Mouse (Mus musculus) stomach, embryonic 15.5 days (tissue): ENCODE data around the gene Chpf. TPM values are rescaled to one million over a fixed set of nuclear protein-coding genes. Genes with fewer than 3 reads are reported as not detected.

Experiments used
- ATAC-seq: fragments of 200-750 bp; cut with Nextera tagmentation; 2 replicates; pipeline ENCODE4 v1.8.0; 2017; ENCODE audit warnings: low read depth, moderate number of reproducible peaks, moderate TSS enrichment; ENCODE audit not compliant: insufficient read depth, low FRiP score
- H3K27ac ChIP-seq: fragments of 300-500 bp; sonication (generic); 2 replicates; pipeline ENCODE4 v1.5.1; 2015; ENCODE audit warnings: mild to moderate bottlenecking, inconsistent platforms
- H3K27me3 ChIP-seq: fragments of 300-500 bp; sonication (generic); replicated peaks from 2 replicates; pipeline ENCODE4 v1.6.1; 2015; ENCODE audit warnings: inconsistent platforms
- H3K36me3 ChIP-seq: fragments of 300-500 bp; sonication (generic); 2 replicates; pipeline ENCODE4 v1.6.1; 2015; ENCODE audit warnings: inconsistent platforms
- H3K4me1 ChIP-seq: fragments of 300-500 bp; sonication (generic); 2 replicates; pipeline ENCODE4 v1.6.1; 2015; ENCODE audit warnings: inconsistent platforms
- H3K4me2 ChIP-seq: fragments of 300-500 bp; sonication (generic); 2 replicates; pipeline ENCODE4 v1.6.1; 2015; ENCODE audit warnings: mild to moderate bottlenecking, inconsistent platforms
- H3K4me3 ChIP-seq: fragments of 300-500 bp; sonication (generic); replicated peaks from 2 replicates; pipeline ENCODE4 v1.5.1; 2015; ENCODE audit warnings: inconsistent platforms
- H3K9ac ChIP-seq: fragments of 300-500 bp; sonication (generic); 2 replicates; pipeline ENCODE4 v1.6.1; 2015; ENCODE audit warnings: inconsistent platforms
- H3K9me3 ChIP-seq: fragments of 300-500 bp; sonication (generic); 2 replicates; pipeline ENCODE4 v1.6.1; 2016; ENCODE audit warnings: inconsistent platforms
- whole genome bisulfite sequencing: fragments of 180-500 bp; shearing (Covaris S2); methylation state at CpG from one replicate; pipeline ENCODE4 v1.1.7; 2015; 5-methylcytosine and 5-hydroxymethylcytosine counted together
- polyA plus RNA-seq: library from polyadenylated mRNA; unstranded; fragments of >200 nt; fragmentation: Nextera tagmentation; extraction: Ambion mirVana; gene quantifications from 2 replicates; pipeline ENCODE4 v1.2.1, GENCODE M21; 2015

The Chpf gene
- polyA plus RNA-seq, 1 experiment from 2014 or later, result 41.9 TPM

DNA sequence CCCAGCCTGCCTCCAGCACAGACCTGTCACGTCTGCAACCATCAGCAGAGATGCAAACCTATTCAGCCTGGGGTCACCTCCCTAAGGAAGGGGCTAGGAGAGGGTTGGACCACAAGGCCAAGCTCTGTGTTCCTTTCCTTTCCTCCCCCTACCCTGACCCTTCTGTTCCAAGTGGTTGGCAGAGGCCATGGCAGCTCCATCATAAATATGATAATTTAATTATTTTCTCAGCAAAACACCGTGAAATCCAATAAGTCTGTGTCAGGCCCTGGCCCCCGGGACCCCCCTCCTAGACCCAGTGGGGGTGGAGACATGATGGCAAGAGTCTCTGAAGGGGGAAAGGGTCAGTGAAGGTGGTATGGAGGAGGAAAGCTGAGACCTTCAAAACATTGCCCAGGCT lies 34.9 kb downstream of the Chpf start:
- H3K9ac ChIP-seq, result no peak overlapping the region
- peaks cover 40% of the 10 kb centered on the region for H3K4me1 ChIP-seq
- H3K9me3 ChIP-seq, result no peaks in the 10 kb centered on the region
- H3K27ac ChIP-seq, result no peak overlapping the region
- WGBS, result 53% methylated on average over 3 of the region's 3 CpGs
- H3K27me3 ChIP-seq, result peaks cover 30% of the 10 kb centered on the region
- H3K4me3 ChIP-seq, result no peak overlapping the region
- no peak for ATAC-seq
- H3K36me3 ChIP-seq, result peaks cover 6% of the 10 kb centered on the region
- no peak overlapping the region for H3K4me2 ChIP-seq

DNA sequence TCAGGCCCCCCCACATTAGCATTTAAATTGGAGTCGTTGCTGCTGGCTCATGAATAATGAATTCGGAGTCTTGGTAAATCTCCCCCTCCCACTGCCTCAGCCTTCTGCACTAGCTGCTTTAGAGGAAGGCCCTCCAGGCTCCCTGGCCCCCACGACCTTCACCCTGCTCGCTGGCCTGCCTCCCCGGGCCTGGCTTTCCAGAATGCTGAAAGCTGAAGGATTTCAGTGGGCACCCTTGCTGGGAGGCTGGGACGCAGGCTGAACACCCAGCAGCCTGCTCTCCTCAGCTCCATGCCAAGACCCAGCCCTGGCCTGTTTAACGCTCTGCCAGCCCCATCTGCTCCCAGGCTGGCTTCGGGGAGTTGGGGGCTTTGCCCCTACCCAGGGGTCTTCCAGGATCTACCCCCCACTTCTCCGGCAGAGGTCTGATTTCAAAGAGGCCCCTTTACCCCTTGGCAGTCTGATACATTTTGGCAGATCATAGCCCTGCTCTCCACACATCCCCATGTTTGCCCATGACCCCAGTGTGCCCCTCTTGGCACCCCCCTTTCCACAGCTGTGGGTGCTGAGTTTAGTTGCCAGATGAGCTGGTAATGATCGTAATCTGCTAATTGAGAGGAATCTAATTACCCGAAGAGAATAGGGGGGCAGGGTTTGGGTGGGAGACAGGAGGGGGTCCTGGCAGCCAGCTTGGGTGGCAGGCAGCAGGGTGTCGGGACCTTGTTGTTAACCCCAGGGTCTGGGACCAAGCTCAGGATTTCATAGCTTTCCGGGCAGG lies 35.7 kb downstream of the Chpf start:
- Histone ChIP-seq H3K9ac (no peak overlapping the region), H3K4me3 (no peak overlapping the region), H3K4me2 (no peak overlapping the region), H3K36me3 (peaks cover 6% of the 10 kb centered on the region), H3K27ac (no peak overlapping the region), H3K27me3 (peaks cover 23% of the 10 kb centered on the region), H3K4me1 (peaks cover 37% of the 10 kb centered on the region), H3K9me3 (no peaks in the 10 kb centered on the region)
- no peak for ATAC-seq
- 45% methylated on average over 13 of the region's 13 CpGs for WGBS

DNA sequence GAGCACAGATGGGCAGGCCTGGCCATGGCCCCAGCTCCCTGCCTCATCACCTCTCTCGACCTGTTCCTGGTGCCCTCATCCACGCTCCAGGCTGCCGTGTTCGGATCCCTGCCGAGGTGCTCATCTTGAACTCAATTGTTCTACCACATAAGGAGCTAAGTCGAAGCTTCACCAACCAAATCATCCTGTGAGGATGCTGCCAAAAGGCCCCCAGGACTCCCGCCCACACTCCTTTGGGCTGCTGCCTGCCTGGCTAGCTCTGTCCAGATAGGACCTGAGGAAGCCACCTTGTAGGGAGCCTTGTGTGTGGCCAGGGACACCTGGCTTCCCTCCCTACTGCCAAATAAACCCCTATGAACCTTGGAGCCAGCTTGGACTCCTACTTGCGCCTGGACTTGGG lies 36.3 kb downstream of the Chpf start:
- H3K4me3 ChIP-seq, result no peak overlapping the region
- ATAC-seq, result no peak
- H3K36me3 ChIP-seq, result peaks cover 10% of the 10 kb centered on the region
- no peaks in the 10 kb centered on the region for H3K9me3 ChIP-seq
- no peak overlapping the region for H3K27ac ChIP-seq
- H3K4me1 ChIP-seq, result peaks cover 32% of the 10 kb centered on the region
- peaks cover 18% of the 10 kb centered on the region for H3K27me3 ChIP-seq
- WGBS, result 60% methylated on average over 8 of the region's 8 CpGs
- no peak overlapping the region for H3K9ac ChIP-seq
- no peak overlapping the region for H3K4me2 ChIP-seq

DNA sequence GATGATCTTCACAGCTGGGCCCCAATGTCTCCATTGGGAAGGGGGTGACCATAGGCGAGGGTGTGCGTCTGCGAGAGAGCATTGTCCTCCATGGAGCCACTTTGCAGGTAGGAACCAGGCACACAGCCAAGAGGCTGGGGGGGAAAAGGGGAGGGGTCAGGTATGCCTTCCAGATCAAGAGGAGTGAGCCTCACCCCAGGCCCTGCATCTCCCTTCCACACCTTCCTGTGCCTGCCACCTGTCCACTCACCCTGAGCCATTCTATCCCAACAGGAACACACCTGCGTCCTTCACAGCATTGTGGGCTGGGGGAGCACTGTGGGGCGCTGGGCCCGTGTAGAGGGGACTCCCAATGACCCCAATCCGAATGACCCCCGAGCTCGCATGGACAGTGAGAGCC lies 36.9 kb downstream of the Chpf start:
- no peak for ATAC-seq
- H3K9ac ChIP-seq, result no peak overlapping the region
- WGBS, result 85% methylated on average over 9 of the region's 9 CpGs

DNA sequence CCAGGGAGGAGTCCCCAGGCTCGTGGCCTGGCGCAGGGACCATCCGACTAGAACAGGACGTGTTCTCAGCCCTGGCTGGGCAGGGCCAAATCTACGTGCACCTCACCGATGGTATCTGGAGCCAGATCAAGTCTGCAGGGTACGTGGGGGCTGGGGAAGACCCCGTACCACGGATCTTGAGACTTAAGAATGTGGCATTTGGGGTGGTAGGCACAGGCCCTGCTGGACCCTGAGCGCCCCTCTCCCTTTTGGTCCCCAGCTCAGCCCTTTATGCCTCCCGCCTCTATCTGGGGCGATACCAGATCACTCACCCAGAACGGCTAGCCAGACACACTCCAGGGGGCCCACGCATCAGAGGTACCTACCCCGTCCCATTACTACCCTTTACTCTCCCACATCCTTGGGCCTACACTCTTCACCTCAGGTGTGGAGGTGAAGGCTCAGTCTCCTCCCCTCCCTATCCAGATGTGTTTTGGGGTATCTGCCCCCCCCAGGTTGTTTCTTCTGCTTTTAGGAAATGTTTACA lies 37.6 kb downstream of the Chpf start:
- H3K4me1 ChIP-seq, result peaks cover 27% of the 10 kb centered on the region
- H3K4me2 ChIP-seq, result no peak overlapping the region
- no peak overlapping the region for H3K27ac ChIP-seq
- H3K9ac ChIP-seq, result no peak overlapping the region
- 89% methylated on average over 15 of the region's 15 CpGs for WGBS
- 0 out of 2 replicates have a peak, but pooled peaks cover 7% of the 10 kb centered on the region for H3K27me3 ChIP-seq
- no peaks in the 10 kb centered on the region for H3K9me3 ChIP-seq
- H3K4me3 ChIP-seq, result no peak overlapping the region
- H3K36me3 ChIP-seq, result peaks cover 11% of the 10 kb centered on the region
- no peak for ATAC-seq

More for the DNA sequence above, 36.9 kb downstream of the Chpf start:
- Histone ChIP-seq H3K27me3 (peaks cover 12% of the 10 kb centered on the region), H3K4me2 (no peak overlapping the region), H3K9me3 (no peaks in the 10 kb centered on the region), H3K4me1 (peaks cover 27% of the 10 kb centered on the region), H3K27ac (no peak overlapping the region), H3K4me3 (no peak overlapping the region), H3K36me3 (peaks cover 11% of the 10 kb centered on the region)

DNA sequence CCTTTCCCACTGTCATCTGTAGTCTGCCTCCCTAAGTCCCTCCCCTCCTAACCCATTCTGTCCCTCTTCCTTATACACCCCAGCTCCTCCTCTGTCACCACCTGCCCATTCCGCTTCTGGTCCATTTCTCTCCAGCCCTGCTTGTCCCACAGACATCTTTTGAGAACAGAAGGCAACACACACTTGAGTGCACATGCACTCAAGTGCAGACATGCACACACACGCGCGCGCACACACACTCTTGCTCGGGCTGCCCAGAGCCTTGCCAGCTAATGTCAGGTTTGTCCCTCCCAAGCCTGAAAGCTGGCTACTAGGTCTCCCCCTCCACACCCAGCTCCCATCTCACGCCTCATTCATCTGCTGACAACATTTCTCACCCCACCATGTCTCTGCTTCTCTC lies 38.4 kb downstream of the Chpf start:
- Histone ChIP-seq H3K36me3 (peaks cover 11% of the 10 kb centered on the region), H3K4me1 (peaks cover 22% of the 10 kb centered on the region), H3K4me2 (no peak overlapping the region), H3K9ac (no peak overlapping the region), H3K9me3 (no peaks in the 10 kb centered on the region), H3K4me3 (no peak overlapping the region), H3K27ac (no peak overlapping the region), H3K27me3 (0 out of 2 replicates have a peak, but pooled peaks cover 6% of the 10 kb centered on the region)
- ATAC-seq, result no peak
- 97% methylated on average over 7 of the region's 7 CpGs for WGBS

DNA sequence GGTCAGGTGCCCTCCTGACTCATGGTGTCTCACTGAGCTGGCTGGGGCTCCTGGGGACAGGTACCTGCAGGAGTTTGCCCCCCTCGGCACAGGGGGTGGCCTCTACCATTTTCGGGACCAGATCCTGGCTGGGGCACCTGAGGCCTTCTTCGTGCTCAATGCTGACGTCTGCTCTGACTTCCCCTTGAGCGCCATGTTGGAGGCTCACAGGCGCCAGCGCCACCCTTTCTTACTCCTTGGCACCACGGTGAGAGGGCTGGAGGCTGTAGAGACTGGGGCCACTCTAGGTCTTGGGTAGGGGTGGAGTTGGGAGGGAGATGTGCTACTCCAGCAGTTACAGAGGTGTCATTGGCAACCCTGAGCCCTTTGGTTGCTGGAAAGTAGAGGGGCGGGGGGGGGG lies 40.3 kb downstream of the Chpf start:
- Histone ChIP-seq H3K4me1 (peaks cover 15% of the 10 kb centered on the region), H3K9ac (no peak overlapping the region), H3K4me2 (no peak overlapping the region), H3K4me3 (no peak overlapping the region), H3K27ac (no peak overlapping the region), H3K36me3 (peaks cover 11% of the 10 kb centered on the region), H3K27me3 (no peaks in the 10 kb centered on the region), H3K9me3 (no peaks in the 10 kb centered on the region)
- 76% methylated on average over 8 of the region's 9 CpGs for WGBS
- ATAC-seq, result no peak

DNA sequence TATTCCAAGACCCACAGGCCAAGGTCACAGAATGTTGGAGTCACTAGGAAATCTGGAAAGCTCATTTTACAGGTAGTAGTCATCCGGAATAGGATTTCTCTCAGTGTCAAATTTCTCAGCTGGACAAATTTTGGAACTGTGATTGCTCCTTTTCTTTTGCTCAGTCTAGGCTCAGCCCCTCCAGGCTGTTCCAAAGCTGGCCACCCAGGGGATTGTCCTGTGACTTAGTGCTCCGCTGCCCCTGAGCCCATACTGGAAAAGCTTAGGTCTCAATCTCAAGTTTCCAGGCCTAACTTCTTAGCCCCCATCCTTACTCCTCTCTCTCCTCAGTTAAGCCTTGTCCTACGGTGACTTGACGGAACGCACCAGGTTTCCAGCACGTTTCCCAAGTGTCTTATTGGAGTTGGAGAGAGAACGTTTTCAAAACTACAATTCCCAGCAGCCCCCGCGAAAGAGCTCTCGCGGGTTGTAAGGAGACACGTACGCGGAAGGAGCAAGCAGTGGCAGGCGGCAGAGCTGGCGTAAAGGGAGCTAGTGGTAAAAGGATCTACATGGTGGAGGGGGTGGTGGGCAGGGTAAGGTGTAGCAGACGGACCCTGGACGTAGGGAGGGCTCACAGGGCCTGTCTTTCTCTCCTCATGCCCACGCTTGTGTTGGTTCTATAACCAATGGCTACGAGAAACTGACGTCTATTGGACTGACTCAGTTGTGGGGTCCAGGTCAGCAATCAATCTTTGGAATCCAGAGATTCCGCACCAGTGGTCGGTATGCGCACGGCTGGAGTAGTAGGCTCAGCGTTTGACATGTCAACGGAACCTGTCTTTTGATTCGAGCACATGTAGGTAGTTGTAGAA lies 43.4 kb downstream of the Chpf start, which contains the start of gene Gmppa:
Gmppa (plus strand) TSS at position 456 of the 854 bp plus-strand sequence.
- peak within 1 kb of the TSS; percentile 73 for H3K9ac ChIP-seq
- no peaks in the 10 kb centered on the region for H3K27me3 ChIP-seq
- 6% methylated on average over 28 of the region's 28 CpGs for WGBS
- H3K4me2 ChIP-seq, result peak within 1 kb of the TSS; percentile 70
- H3K4me1 ChIP-seq, result peaks cover 15% of the 10 kb centered on the region
- no peaks in the 10 kb centered on the region for H3K9me3 ChIP-seq
- H3K4me3 ChIP-seq, result peak within 1 kb of the TSS; percentile 68
- ATAC-seq, result peak; percentile 74
- H3K36me3 ChIP-seq, result peaks cover 11% of the 10 kb centered on the region; the same call in 1 of the 2 replicates
- peak within 1 kb of the TSS; percentile 64; the same call in 1 of the 2 replicates for H3K27ac ChIP-seq

DNA sequence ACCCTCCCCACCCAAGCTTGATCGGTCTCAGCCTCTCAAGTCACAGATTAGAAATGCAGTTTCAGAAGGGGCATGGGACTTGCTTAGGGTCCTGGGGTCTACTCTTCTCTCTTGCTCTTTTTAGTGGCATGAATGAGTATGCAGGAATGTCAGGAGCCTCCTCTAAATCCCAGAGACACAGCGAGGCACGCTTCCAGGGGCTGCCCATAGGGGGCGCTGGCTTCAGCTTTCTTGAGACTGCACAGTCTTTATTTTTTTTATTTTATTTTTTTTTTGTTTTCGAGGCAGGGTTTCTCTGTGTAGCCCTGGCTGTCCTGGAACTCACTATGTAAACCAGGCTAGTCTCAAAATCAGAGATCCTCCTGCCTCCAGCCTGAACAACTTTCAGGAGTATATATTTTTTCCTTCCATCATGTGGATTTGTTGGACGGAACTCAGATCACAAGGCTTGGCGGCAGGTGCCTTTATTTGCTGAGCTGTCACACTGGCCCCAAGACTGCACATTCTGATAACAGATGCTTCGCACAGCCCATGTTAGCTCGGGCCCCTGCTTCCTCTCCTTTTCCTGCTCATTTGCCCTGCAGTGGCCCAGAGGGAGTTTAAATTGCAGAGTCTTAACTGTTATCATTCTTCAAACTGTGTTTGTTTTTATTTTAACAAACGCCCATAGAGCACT lies 53.2 kb downstream of the Chpf start:
- Histone ChIP-seq H3K4me1 (peaks cover 18% of the 10 kb centered on the region; the same call in 1 of the 2 replicates), H3K36me3 (0 out of 2 replicates have a peak, but pooled peaks cover 1% of the 10 kb centered on the region), H3K9ac (no peak overlapping the region), H3K4me3 (no peak overlapping the region), H3K4me2 (no peak overlapping the region), H3K9me3 (no peaks in the 10 kb centered on the region), H3K27ac (no peak overlapping the region), H3K27me3 (peaks cover 36% of the 10 kb centered on the region)
- ATAC-seq, result no peak
- 31% methylated on average over 10 of the region's 10 CpGs for WGBS
